Mouse (Mus musculus) brain, embryonic 14.5 days (tissue): Measurements from ENCODE around the gene Veph1.

Experiments used
- CTCF ChIP-seq: fragments of 200-500 bp; IDR thresholded peaks from 2 replicates; pipeline ENCODE4 v1.5.1; 2012; ENCODE audit warnings: inconsistent platforms, mild to moderate bottlenecking, moderate library complexity, borderline replicate concordance; ENCODE audit not compliant: insufficient read depth, insufficient read length; ENCODE audit errors: extremely low read depth
- POLR2A ChIP-seq: fragments of 200-500 bp; IDR thresholded peaks from 2 replicates; pipeline ENCODE4 v1.6.1; 2012; ENCODE audit warnings: mild to moderate bottlenecking, inconsistent platforms, borderline replicate concordance; ENCODE audit not compliant: poor library complexity, insufficient read depth, insufficient read length, severe bottlenecking; ENCODE audit errors: extremely low read depth

DNA sequence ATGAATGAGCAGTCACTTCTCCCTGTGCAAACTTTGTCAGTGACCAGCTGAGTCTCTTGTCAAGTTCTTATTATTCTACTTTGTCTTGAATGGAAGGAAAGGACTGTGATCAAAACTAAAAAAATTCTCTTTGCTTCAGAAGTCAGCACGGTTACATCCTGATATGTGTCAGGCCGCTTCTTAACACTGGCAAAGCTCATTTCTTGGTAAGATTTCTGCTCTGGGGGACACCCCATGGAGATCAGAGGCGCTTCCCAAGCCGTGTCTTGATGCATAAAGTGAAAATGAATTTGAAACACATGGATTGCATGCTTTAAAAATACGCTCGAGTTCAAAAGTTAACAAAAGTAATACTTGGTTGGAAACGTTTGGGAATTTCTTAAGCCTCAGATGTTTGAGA is 159.0 kb downstream of the Veph1 start:
- TF ChIP-seq CTCF, result no peak
- no peak for TF ChIP-seq POLR2A
